Mouse (Mus musculus): ENCODE results near the gene Spata20. TPM values are rescaled to one million over a fixed set of nuclear protein-coding genes. Genes with fewer than 3 reads are reported as not detected.

Spata20 gene
- polyA plus RNA-seq, 1 experiment from 2014 or later, result not detected

Other genes starting within 250 kb of the Spata20 start
- 2.0 and 2.5 TPM in 2 replicates for gene Wfikkn2, start 240.2 kb downstream of the Spata20 start, polyA plus RNA-seq (2016; fragmentation: Nextera tagmentation; extraction: Ambion mirVana)
- 0.35 TPM in 1 of 2 replicates, not detected in the other for gene Gm21885, start 204.3 kb downstream of the Spata20 start, polyA plus RNA-seq (2016; fragmentation: Nextera tagmentation; extraction: Ambion mirVana)
- gene Luc7l3, start 164.2 kb downstream of the Spata20 start, polyA plus RNA-seq (2016; fragmentation: Nextera tagmentation; extraction: Ambion mirVana), result 82.0 and 84.6 TPM in 2 replicates
- gene Ankrd40, start 158.2 kb downstream of the Spata20 start, polyA plus RNA-seq (2016; fragmentation: Nextera tagmentation; extraction: Ambion mirVana), result 54.2 and 54.6 TPM in 2 replicates
- gene Abcc3, start 93.2 kb downstream of the Spata20 start, polyA plus RNA-seq (2016; fragmentation: Nextera tagmentation; extraction: Ambion mirVana), result 0.44 and 0.59 TPM in 2 replicates
- gene Cacna1g, start 12.0 kb downstream of the Spata20 start, polyA plus RNA-seq (2016; fragmentation: Nextera tagmentation; extraction: Ambion mirVana), result 1.9 and 2.7 TPM in 2 replicates
- gene Epn3, start 13.8 kb upstream of the Spata20 start, polyA plus RNA-seq (2016; fragmentation: Nextera tagmentation; extraction: Ambion mirVana), result 14.4 and 14.5 TPM in 2 replicates
- gene Mycbpap, start 35.6 kb upstream of the Spata20 start, polyA plus RNA-seq (2016; fragmentation: Nextera tagmentation; extraction: Ambion mirVana), result 9.1 and 11.5 TPM in 2 replicates
- 5.1 and 5.5 TPM in 2 replicates for gene Rsad1, start 63.1 kb upstream of the Spata20 start, polyA plus RNA-seq (2016; fragmentation: Nextera tagmentation; extraction: Ambion mirVana)
- 0.36 TPM in 1 of 2 replicates, not detected in the other for gene Chad, start 78.9 kb upstream of the Spata20 start, polyA plus RNA-seq (2016; fragmentation: Nextera tagmentation; extraction: Ambion mirVana)
- gene Acsf2, start 115.7 kb upstream of the Spata20 start, polyA plus RNA-seq (2016; fragmentation: Nextera tagmentation; extraction: Ambion mirVana), result 3.4 and 4.3 TPM in 2 replicates
- gene Lrrc59, start 143.6 kb upstream of the Spata20 start, polyA plus RNA-seq (2016; fragmentation: Nextera tagmentation; extraction: Ambion mirVana), result 178 and 180 TPM in 2 replicates
- gene Mrpl27, start 167.6 kb upstream of the Spata20 start, polyA plus RNA-seq (2016; fragmentation: Nextera tagmentation; extraction: Ambion mirVana), result 123 and 128 TPM in 2 replicates
- gene Eme1, start 167.8 kb upstream of the Spata20 start, polyA plus RNA-seq (2016; fragmentation: Nextera tagmentation; extraction: Ambion mirVana), result 15.3 and 15.9 TPM in 2 replicates
- gene Xylt2, start 191.3 kb upstream of the Spata20 start, polyA plus RNA-seq (2016; fragmentation: Nextera tagmentation; extraction: Ambion mirVana), result 16.4 and 17.8 TPM in 2 replicates
- gene Gm11541, start 218.3 kb upstream of the Spata20 start, polyA plus RNA-seq (2016; fragmentation: Nextera tagmentation; extraction: Ambion mirVana), result not detected in 2 replicates